Mouse (Mus musculus) kidney, embryonic 14.5 days (tissue): ENCODE data around the gene Phyh. TPM values are rescaled to one million over a fixed set of nuclear protein-coding genes. Genes with fewer than 3 reads are reported as not detected.
"Not testable (repeated sequence)": the region's sequence is repeated elsewhere in the genome, so short reads cannot be mapped to it uniquely, and the experiment has no call there.

Source experiments
- ATAC-seq: fragments of 200-750 bp; cut with Nextera tagmentation; 2 replicates; pipeline ENCODE4 v1.8.0; 2017; ENCODE audit warnings: moderate number of reproducible peaks, mild to moderate bottlenecking, moderate TSS enrichment, moderate library complexity; ENCODE audit not compliant: low FRiP score, low TSS enrichment
- H3K27ac ChIP-seq: fragments of 300-500 bp; sonication (generic); 2 replicates; pipeline ENCODE4 v1.5.1; 2014; ENCODE audit warnings: low read depth, mild to moderate bottlenecking, low read length, moderate library complexity, mixed read lengths
- H3K27me3 ChIP-seq: fragments of 300-500 bp; sonication (generic); 2 replicates; pipeline ENCODE4 v1.6.1; 2014; ENCODE audit warnings: mild to moderate bottlenecking, low read length; ENCODE audit not compliant: control insufficient read depth, insufficient read depth
- H3K36me3 ChIP-seq: fragments of 300-500 bp; sonication (generic); 2 replicates; pipeline ENCODE4 v1.6.1; 2014; ENCODE audit warnings: low read length, mixed read lengths; ENCODE audit not compliant: control insufficient read depth, insufficient read depth
- H3K4me1 ChIP-seq: fragments of 300-500 bp; sonication (generic); 2 replicates; pipeline ENCODE4 v1.6.1; 2014; ENCODE audit warnings: low read length, mixed read lengths; ENCODE audit not compliant: control insufficient read depth, insufficient read depth
- H3K4me2 ChIP-seq: fragments of 300-500 bp; sonication (generic); replicated peaks from 2 replicates; pipeline ENCODE4 v1.6.1; 2014; ENCODE audit warnings: low read depth, mild to moderate bottlenecking, low read length
- H3K4me3 ChIP-seq: fragments of 300-500 bp; sonication (generic); 2 replicates; pipeline ENCODE4 v1.5.1; 2014; ENCODE audit warnings: mild to moderate bottlenecking, low read length
- H3K9ac ChIP-seq: fragments of 300-500 bp; sonication (generic); 2 replicates; pipeline ENCODE4 v1.6.1; 2014; ENCODE audit warnings: low read depth, mild to moderate bottlenecking, low read length, moderate library complexity
- H3K9me3 ChIP-seq: fragments of 300-500 bp; sonication (generic); 2 replicates; pipeline ENCODE4 v1.6.1; 2016; ENCODE audit warnings: low read length; ENCODE audit not compliant: control insufficient read depth
- WGBS: fragments of 180-500 bp; shearing (Covaris S2); extraction: QIAGEN DNeasy Blood & Tissue Kit; methylation state at CpG from one replicate; pipeline ENCODE4 v1.1.7; 2014; 5-methylcytosine and 5-hydroxymethylcytosine counted together
- polyA plus RNA-seq: library from polyadenylated mRNA; unstranded; fragments of >200 nt; fragmentation: Nextera tagmentation; extraction: Ambion mirVana; gene quantifications from 2 replicates; pipeline ENCODE4 v1.2.1, GENCODE M21; 2014

Phyh gene
- polyA plus RNA-seq, 1 experiment from 2014 or later: 43.4 TPM

GRCm38 (mm10) chr2:4934516-4934915 lies 15.7 kb downstream of the Phyh start:
- Histone ChIP-seq H3K4me3 (no peak overlapping the region), H3K27ac (no peak overlapping the region), H3K36me3 (no peaks in the 10 kb centered on the region), H3K27me3 (no peaks in the 10 kb centered on the region), H3K9ac (no peak overlapping the region), H3K4me1 (no peaks in the 10 kb centered on the region), H3K9me3 (0 out of 2 replicates have a peak, but pooled peaks cover 2% of the 10 kb centered on the region), H3K4me2 (no peak overlapping the region)
- ATAC-seq: no peak
- WGBS: 96% methylated on average over 9 of the region's 9 CpGs

GRCm38 (mm10) chr2:4937931-4938330 lies 19.1 kb downstream of the Phyh start:
- Histone ChIP-seq H3K36me3 (no peaks in the 10 kb centered on the region), H3K9ac (no peak overlapping the region), H3K4me3 (no peak overlapping the region), H3K27me3 (no peaks in the 10 kb centered on the region), H3K27ac (no peak overlapping the region), H3K4me1 (no peaks in the 10 kb centered on the region), H3K4me2 (no peak overlapping the region), H3K9me3 (0 out of 2 replicates have a peak, but pooled peaks cover 2% of the 10 kb centered on the region)
- ATAC-seq: no peak
- 92% methylated on average over 7 of the region's 7 CpGs for WGBS

GRCm38 (mm10) chr2:4940861-4941260 lies 22.0 kb downstream of the Phyh start:
- 89% methylated on average over 11 of the region's 11 CpGs for WGBS
- no peaks in the 10 kb centered on the region for H3K36me3 ChIP-seq
- ATAC-seq: no peak
- peaks cover 8% of the 10 kb centered on the region; the same call in 1 of the 2 replicates for H3K9me3 ChIP-seq
- no peak overlapping the region for H3K9ac ChIP-seq
- no peak overlapping the region for H3K4me2 ChIP-seq
- H3K27ac ChIP-seq: no peak overlapping the region
- no peaks in the 10 kb centered on the region for H3K4me1 ChIP-seq
- no peaks in the 10 kb centered on the region for H3K27me3 ChIP-seq
- no peak overlapping the region for H3K4me3 ChIP-seq

- H3K27ac ChIP-seq, H3K36me3 ChIP-seq, H3K4me3 ChIP-seq, H3K9me3 ChIP-seq, H3K9ac ChIP-seq, H3K4me2 ChIP-seq, ATAC-seq, H3K27me3 ChIP-seq, H3K4me1 ChIP-seq: not testable (repeated sequence)
- 89% methylated on average over 8 of the region's 8 CpGs for WGBS
Observed at GRCm38 (mm10) chr2:4949691-4950090, 30.9 kb downstream of the Phyh start.

GRCm38 (mm10) chr2:4950986-4951385 lies 32.2 kb downstream of the Phyh start:
- no peak overlapping the region for H3K9ac ChIP-seq
- no peak overlapping the region for H3K4me2 ChIP-seq
- H3K36me3 ChIP-seq: no peaks in the 10 kb centered on the region
- 94% methylated on average over 2 of the region's 2 CpGs for WGBS
- H3K9me3 ChIP-seq: no peaks in the 10 kb centered on the region; the same call in 1 of the 2 replicates
- H3K27ac ChIP-seq: no peak overlapping the region
- no peaks in the 10 kb centered on the region for H3K4me1 ChIP-seq
- no peaks in the 10 kb centered on the region for H3K27me3 ChIP-seq
- no peak overlapping the region for H3K4me3 ChIP-seq
- no peak for ATAC-seq

GRCm38 (mm10) chr2:4954216-4954760 lies 35.5 kb downstream of the Phyh start:
- WGBS: 75% methylated on average over 6 of the region's 6 CpGs

GRCm38 (mm10) chr2:4958039-4958438 lies 39.2 kb downstream of the Phyh start:
- Histone ChIP-seq H3K36me3 (no peaks in the 10 kb centered on the region), H3K27ac (no peak overlapping the region), H3K9ac (no peak overlapping the region), H3K4me3 (no peak overlapping the region), H3K27me3 (no peaks in the 10 kb centered on the region), H3K4me2 (no peak overlapping the region), H3K9me3 (no peaks in the 10 kb centered on the region), H3K4me1 (no peaks in the 10 kb centered on the region)
- WGBS: 84% methylated on average over 12 of the region's 12 CpGs
- ATAC-seq: no peak

More at GRCm38 (mm10) chr2:4954216-4954760, 35.5 kb downstream of the Phyh start:
- Histone ChIP-seq H3K27ac (no peak overlapping the region), H3K4me2 (no peak overlapping the region), H3K36me3 (no peaks in the 10 kb centered on the region), H3K4me1 (no peaks in the 10 kb centered on the region), H3K27me3 (no peaks in the 10 kb centered on the region), H3K4me3 (no peak overlapping the region), H3K9me3 (no peaks in the 10 kb centered on the region; the same call in 1 of the 2 replicates), H3K9ac (no peak overlapping the region)
- no peak for ATAC-seq

- H3K4me1 ChIP-seq: no peaks in the 10 kb centered on the region
- 92% methylated on average over 2 of the region's 2 CpGs for WGBS
- no peaks in the 10 kb centered on the region for H3K27me3 ChIP-seq
- H3K4me2 ChIP-seq: no peak overlapping the region
- H3K4me3 ChIP-seq: no peak overlapping the region
- H3K9ac ChIP-seq: no peak overlapping the region
- H3K36me3 ChIP-seq: no peaks in the 10 kb centered on the region
- no peaks in the 10 kb centered on the region for H3K9me3 ChIP-seq
- no peak overlapping the region for H3K27ac ChIP-seq
- ATAC-seq: no peak
Observed at GRCm38 (mm10) chr2:4967806-4968205, 49.0 kb downstream of the Phyh start.

GRCm38 (mm10) chr2:4969083-4969482 lies 50.3 kb downstream of the Phyh start:
- Histone ChIP-seq H3K27me3 (no peaks in the 10 kb centered on the region), H3K4me2 (no peak overlapping the region), H3K4me1 (no peaks in the 10 kb centered on the region), H3K27ac (no peak overlapping the region), H3K36me3 (no peaks in the 10 kb centered on the region), H3K9me3 (no peaks in the 10 kb centered on the region), H3K9ac (no peak overlapping the region), H3K4me3 (no peak overlapping the region)
- ATAC-seq: no peak
- WGBS: 97% methylated on average over 1 of the region's 2 CpGs
